Mouse (Mus musculus): ENCODE measurements around the gene Olfr412. TPM values are rescaled to one million over a fixed set of nuclear protein-coding genes. Genes with fewer than 3 reads are reported as not detected.

The Olfr412 gene
- not detected in 2 replicates for polyA plus RNA-seq (2012)

- no peak for TF ChIP-seq TAL1 (IDR thresholded peaks at IDR 0.05; ENCODE audit: low read length)
- no peak for TF ChIP-seq GATA1 (IDR thresholded peaks at IDR 0.05; ENCODE audit: low read length)
- H3K4me3 ChIP-seq (replicated peaks), result no peak within 1 kb of the TSS
- H3K36me3 ChIP-seq (ENCODE audit: control insufficient read depth), result no peaks in the 10 kb centered on the region
- H3K9me3 ChIP-seq (ENCODE audit: control insufficient read depth, low read length), result 0 out of 2 replicates have a peak, but pooled peaks cover 3% of the 10 kb centered on the region
- H3K4me1 ChIP-seq (ENCODE audit: control insufficient read depth), result no peaks in the 10 kb centered on the region
- no peaks in the 10 kb centered on the region for H3K27me3 ChIP-seq (ENCODE audit: control insufficient read depth)
These were observed at the start of gene Olfr412 for GRCm38 (mm10) chr11:74361769-74362168. Olfr412 (plus strand) TSS chr11:74362069.

GRCm38 (mm10) chr11:74326044-74326443 is 35.8 kb upstream of the Olfr412 start:
- Histone ChIP-seq H3K4me3 (replicated peaks) (no peak overlapping the region), H3K36me3 (ENCODE audit: control insufficient read depth) (no peaks in the 10 kb centered on the region), H3K27me3 (ENCODE audit: control insufficient read depth) (no peaks in the 10 kb centered on the region), H3K9me3 (ENCODE audit: control insufficient read depth, low read length) (no peaks in the 10 kb centered on the region), H3K4me1 (ENCODE audit: control insufficient read depth) (no peaks in the 10 kb centered on the region)
- no peak for TF ChIP-seq GATA1 (IDR thresholded peaks at IDR 0.05; ENCODE audit: low read length)
- no peak for TF ChIP-seq TAL1 (IDR thresholded peaks at IDR 0.05; ENCODE audit: low read length)

- no peaks in the 10 kb centered on the region for H3K4me1 ChIP-seq (ENCODE audit: control insufficient read depth)
- no peaks in the 10 kb centered on the region for H3K36me3 ChIP-seq (ENCODE audit: control insufficient read depth)
- no peaks in the 10 kb centered on the region for H3K27me3 ChIP-seq (ENCODE audit: control insufficient read depth)
- no peaks in the 10 kb centered on the region for H3K9me3 ChIP-seq (ENCODE audit: control insufficient read depth, low read length)
- TF ChIP-seq GATA1 (IDR thresholded peaks at IDR 0.05; ENCODE audit: low read length) (no peak), TAL1 (IDR thresholded peaks at IDR 0.05; ENCODE audit: low read length) (no peak)
- H3K4me3 ChIP-seq (replicated peaks), result no peak overlapping the region
These were observed 33.1 kb upstream of the Olfr412 start for GRCm38 (mm10) chr11:74328781-74329180.

- H3K27me3 ChIP-seq (ENCODE audit: control insufficient read depth), result no peaks in the 10 kb centered on the region
- TF ChIP-seq GATA1 (IDR thresholded peaks at IDR 0.05; ENCODE audit: low read length), result no peak
These were observed 23.9 kb upstream of the Olfr412 start, which contains the start of gene Olfr410 for GRCm38 (mm10) chr11:74337931-74338330. Olfr410 (minus strand) TSS chr11:74338031.

GRCm38 (mm10) chr11:74352550-74352949 is 9.3 kb upstream of the Olfr412 start, which contains the start of gene Olfr411:
Olfr411 (minus strand) TSS chr11:74352650.
- no peaks in the 10 kb centered on the region for H3K36me3 ChIP-seq (ENCODE audit: control insufficient read depth)
- H3K4me3 ChIP-seq (replicated peaks), result no peak within 1 kb of the TSS
- H3K27me3 ChIP-seq (ENCODE audit: control insufficient read depth), result no peaks in the 10 kb centered on the region

More at GRCm38 (mm10) chr11:74337931-74338330, 23.9 kb upstream of the Olfr412 start, which contains the start of gene Olfr410:
- Histone ChIP-seq H3K4me3 (replicated peaks) (no peak within 1 kb of the TSS), H3K4me1 (ENCODE audit: control insufficient read depth) (no peaks in the 10 kb centered on the region), H3K36me3 (ENCODE audit: control insufficient read depth) (no peaks in the 10 kb centered on the region), H3K9me3 (ENCODE audit: control insufficient read depth, low read length) (no peaks in the 10 kb centered on the region)

GRCm38 (mm10) chr11:74371393-74372100 is 9.7 kb downstream of the Olfr412 start:
- Histone ChIP-seq H3K4me1 (ENCODE audit: control insufficient read depth) (no peaks in the 10 kb centered on the region), H3K4me3 (replicated peaks) (no peak overlapping the region), H3K9me3 (ENCODE audit: control insufficient read depth, low read length) (no peaks in the 10 kb centered on the region), H3K27me3 (ENCODE audit: control insufficient read depth) (peaks cover 4% of the 10 kb centered on the region; the same call in 1 of the 2 replicates), H3K36me3 (ENCODE audit: control insufficient read depth) (no peaks in the 10 kb centered on the region)
- TF ChIP-seq GATA1 (IDR thresholded peaks at IDR 0.05; ENCODE audit: low read length) (no peak), TAL1 (IDR thresholded peaks at IDR 0.05; ENCODE audit: low read length) (no peak)

More at GRCm38 (mm10) chr11:74352550-74352949, 9.3 kb upstream of the Olfr412 start, which contains the start of gene Olfr411:
- no peaks in the 10 kb centered on the region for H3K9me3 ChIP-seq (ENCODE audit: control insufficient read depth, low read length)
- H3K4me1 ChIP-seq (ENCODE audit: control insufficient read depth), result no peaks in the 10 kb centered on the region
- TF ChIP-seq TAL1 (IDR thresholded peaks at IDR 0.05; ENCODE audit: low read length), result no peak
- TF ChIP-seq GATA1 (IDR thresholded peaks at IDR 0.05; ENCODE audit: low read length), result no peak

GRCm38 (mm10) chr11:74376847-74377246 is 15.0 kb downstream of the Olfr412 start:
- TF ChIP-seq TAL1 (IDR thresholded peaks at IDR 0.05; ENCODE audit: low read length) (no peak), GATA1 (IDR thresholded peaks at IDR 0.05; ENCODE audit: low read length) (no peak)
- Histone ChIP-seq H3K4me3 (replicated peaks) (no peak overlapping the region), H3K4me1 (ENCODE audit: control insufficient read depth) (no peaks in the 10 kb centered on the region), H3K27me3 (ENCODE audit: control insufficient read depth) (no peaks in the 10 kb centered on the region), H3K36me3 (ENCODE audit: control insufficient read depth) (no peaks in the 10 kb centered on the region), H3K9me3 (ENCODE audit: control insufficient read depth, low read length) (no peaks in the 10 kb centered on the region)

- H3K4me3 ChIP-seq (replicated peaks), result no peak overlapping the region
- TF ChIP-seq TAL1 (IDR thresholded peaks at IDR 0.05; ENCODE audit: low read length) (no peak), GATA1 (IDR thresholded peaks at IDR 0.05; ENCODE audit: low read length) (no peak)
- H3K36me3 ChIP-seq (ENCODE audit: control insufficient read depth), result no peaks in the 10 kb centered on the region
- no peaks in the 10 kb centered on the region for H3K4me1 ChIP-seq (ENCODE audit: control insufficient read depth)
- no peaks in the 10 kb centered on the region for H3K9me3 ChIP-seq (ENCODE audit: control insufficient read depth, low read length)
- H3K27me3 ChIP-seq (ENCODE audit: control insufficient read depth), result no peaks in the 10 kb centered on the region
These were observed 17.5 kb downstream of the Olfr412 start for GRCm38 (mm10) chr11:74379166-74379873.

GRCm38 (mm10) chr11:74385674-74386073 is 23.8 kb downstream of the Olfr412 start:
- TF ChIP-seq GATA1 (IDR thresholded peaks at IDR 0.05; ENCODE audit: low read length) (no peak), TAL1 (IDR thresholded peaks at IDR 0.05; ENCODE audit: low read length) (no peak)
- no peaks in the 10 kb centered on the region for H3K9me3 ChIP-seq (ENCODE audit: control insufficient read depth, low read length)
- H3K36me3 ChIP-seq (ENCODE audit: control insufficient read depth), result no peaks in the 10 kb centered on the region
- no peaks in the 10 kb centered on the region for H3K4me1 ChIP-seq (ENCODE audit: control insufficient read depth)
- H3K4me3 ChIP-seq (replicated peaks), result no peak overlapping the region
- no peaks in the 10 kb centered on the region for H3K27me3 ChIP-seq (ENCODE audit: control insufficient read depth)
